Mouse (Mus musculus) heart, postnatal 14 days (tissue): ENCODE results near the gene Nppb. TPM values are rescaled to one million over a fixed set of nuclear protein-coding genes. Genes with fewer than 3 reads are reported as not detected.

Experiments
- DNase-seq, 2 experiments: peaks; one replicate each; pipeline ENCODE4 v3.0.0; 2021 to 2022
- intact Hi-C: fragments of 180-260 bp; cut with DNase I; formaldehyde crosslinking; loops from one replicate; pipeline ENCODE4 v1.15.1; 2025
- total RNA-seq, 2 experiments: library from RNA; stranded (reverse); gene quantifications; 2 replicates each; pipeline ENCODE4 v1.2.3; 2021

Gene Nppb
- total RNA-seq, 2 experiments from 2014 or later, result 74.4 to 148 TPM

DNA sequence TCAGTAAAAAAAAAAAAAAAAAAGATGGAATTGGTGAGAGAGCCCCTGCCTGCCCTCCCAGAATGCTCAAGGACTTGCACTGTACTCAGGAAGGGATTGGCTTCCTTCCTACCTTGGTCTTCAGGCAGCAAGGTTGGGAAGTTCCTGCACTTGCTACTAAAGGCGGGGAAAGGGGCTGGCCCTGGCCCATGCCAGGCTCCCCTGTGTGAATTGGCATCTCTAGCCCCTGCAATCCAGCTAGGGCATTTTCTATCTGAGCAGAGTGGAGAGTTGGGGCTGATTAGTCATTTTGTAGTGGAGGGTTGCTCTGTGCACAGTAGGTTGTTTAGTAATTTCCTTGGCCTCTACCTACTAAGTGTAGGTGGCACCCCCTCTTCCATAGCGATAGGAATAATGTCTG is 16.8 kb upstream of the Nppb start:
- DNase-seq, result no peak
- intact Hi-C loops, result no loop called here

DNA sequence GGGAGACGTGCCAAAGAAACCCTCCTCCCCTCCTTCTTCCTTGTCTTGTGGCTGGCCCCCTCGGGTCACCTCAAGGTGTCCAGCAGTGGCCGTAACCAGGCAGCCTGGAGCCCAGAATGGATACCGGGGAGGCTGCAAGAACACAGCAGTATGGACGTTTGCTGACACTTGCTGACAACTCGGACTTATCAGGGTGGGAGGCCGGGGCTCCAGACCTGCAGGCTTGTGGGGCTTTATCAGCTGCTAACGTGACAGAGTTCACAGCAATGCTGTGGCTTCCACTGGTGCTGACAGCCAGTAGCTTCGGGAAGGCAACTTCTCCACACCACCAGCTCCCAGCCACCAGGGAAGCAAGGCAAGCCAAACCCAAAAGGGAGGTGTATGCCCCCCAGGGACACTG is 16.3 kb upstream of the Nppb start:
- intact Hi-C loops, result no loop called here
- DNase-seq, result peak in 1 of 2 experiments; percentile 30

DNA sequence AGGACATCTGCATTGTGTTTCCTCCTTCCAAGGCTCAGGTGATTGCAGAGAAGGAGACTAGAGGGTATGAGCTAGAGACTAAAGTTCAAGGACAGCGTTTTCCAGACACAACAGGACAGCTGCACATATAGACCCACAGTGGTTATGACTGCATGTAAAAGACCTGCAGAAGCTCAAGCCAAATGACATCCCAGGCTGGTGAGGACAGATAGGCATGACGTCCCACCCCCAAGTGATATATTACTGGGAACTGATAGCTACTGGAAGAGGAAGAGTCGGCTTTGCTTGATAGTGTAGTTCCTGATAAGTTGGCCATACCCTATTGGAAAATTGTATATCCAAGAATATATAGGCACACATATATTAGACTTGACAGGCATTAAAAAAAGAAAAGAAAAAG is 9.4 kb upstream of the Nppb start:
- no peak for DNase-seq
- intact Hi-C loops, result no loop called here

DNA sequence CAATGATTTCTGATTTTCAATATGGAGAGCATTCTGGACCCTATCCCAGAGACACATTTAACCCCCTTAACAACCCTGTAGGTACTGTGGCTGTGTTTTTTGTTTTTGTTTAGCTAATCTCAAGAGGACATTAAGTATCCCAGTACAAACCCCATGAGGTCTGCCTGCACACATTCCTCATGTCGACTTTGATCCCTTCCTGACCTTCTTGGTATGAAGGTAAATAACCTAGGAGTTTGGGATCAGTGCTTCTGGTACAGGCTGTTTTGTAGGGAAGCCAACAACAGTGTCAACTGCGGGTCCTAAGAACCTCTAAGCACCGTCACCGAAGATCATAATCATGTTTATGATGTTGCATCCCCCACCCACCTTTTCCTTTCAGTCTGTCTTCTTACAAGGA is 7.9 kb upstream of the Nppb start:
- intact Hi-C loops, result no loop called here
- DNase-seq, result no peak

DNA sequence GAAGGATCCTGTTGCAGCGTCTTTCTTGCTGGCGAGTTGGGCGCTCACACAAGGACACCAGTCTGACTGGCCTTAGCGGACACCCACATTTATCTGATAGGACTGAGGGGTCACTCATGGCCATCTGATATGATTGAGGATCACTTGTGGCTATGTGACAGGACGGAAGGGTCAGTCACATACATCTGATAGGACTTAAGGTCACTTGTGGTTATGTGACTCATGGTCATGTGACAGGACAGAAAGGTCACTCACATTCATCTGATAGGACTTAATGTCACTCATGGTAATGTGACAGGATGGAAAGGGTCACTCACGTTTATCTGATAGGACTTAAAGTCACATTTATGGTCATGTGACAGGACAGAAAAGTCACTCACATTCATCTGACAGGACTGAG is 7.2 kb upstream of the Nppb start:
- intact Hi-C loops, result no loop called here
- no peak for DNase-seq

DNA sequence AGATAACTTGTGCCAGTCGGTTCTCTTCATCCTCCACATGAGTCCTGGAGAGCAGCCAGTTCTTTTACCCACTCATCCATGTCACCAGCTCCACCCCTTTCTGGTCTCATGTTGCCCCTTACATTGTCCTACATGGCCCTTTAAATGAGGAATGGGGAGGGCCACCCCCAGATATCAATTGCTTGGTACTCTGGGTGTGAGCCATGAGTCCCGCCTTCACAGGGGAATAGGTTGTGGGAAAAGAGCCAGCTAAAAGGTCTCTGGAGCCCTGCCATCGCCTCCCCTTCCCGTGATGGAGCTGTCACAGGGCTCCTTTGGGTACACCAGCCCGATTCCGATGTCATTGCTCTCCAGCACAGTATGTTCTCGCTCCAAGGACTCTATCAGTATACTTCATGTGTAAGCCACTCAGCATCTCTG is 6.1 kb upstream of the Nppb start:
- DNase-seq, result no peak
- intact Hi-C loops, result no loop called here

DNA sequence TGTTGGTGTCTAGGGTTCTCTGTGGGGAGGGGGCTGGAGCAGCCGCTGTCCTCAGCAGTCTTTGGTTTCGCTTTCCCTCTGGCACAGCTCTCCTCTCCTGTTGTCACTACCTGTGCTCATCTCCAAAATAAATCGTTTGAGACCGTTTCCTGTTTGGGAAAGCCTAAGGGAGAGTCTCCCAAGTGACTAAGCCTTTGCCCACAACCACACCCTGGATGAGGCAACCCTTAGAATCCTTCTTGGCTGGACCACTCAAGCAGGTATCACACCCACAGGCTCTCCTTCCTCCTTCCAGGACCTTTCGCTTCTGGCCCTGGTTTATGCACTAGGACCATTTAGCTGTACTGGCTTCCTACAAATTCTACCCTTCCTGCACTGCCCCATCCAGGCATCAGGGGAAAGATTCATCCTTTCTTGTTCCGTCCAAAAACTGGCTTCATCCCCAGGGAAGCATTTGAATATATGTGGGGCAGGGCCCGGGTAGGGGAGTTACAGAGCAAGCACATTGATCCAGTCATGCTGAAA is 8.0 kb downstream of the Nppb start:
- no peak for DNase-seq
- intact Hi-C loops, result no loop called here

DNA sequence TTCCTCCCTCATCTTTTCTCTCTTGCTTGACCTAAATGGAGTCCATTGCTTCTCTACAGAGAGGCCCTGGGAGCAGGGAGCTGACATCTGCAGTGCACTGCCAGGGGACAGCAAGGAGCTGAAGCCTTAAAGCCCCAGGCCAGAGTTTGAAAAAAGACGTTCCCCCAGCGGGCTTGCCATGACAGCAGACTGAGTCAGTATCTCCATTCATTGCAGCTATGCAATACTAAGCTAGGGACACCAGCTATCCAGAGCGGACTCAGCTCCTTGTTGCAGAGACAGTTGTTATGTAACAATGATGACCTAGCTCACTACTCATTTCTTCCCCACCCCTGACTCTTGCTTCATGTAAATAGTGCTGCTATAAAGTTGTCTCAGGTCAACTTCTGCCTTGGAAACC is 9.7 kb downstream of the Nppb start:
- no peak for DNase-seq
- intact Hi-C loops, result no loop called here

DNA sequence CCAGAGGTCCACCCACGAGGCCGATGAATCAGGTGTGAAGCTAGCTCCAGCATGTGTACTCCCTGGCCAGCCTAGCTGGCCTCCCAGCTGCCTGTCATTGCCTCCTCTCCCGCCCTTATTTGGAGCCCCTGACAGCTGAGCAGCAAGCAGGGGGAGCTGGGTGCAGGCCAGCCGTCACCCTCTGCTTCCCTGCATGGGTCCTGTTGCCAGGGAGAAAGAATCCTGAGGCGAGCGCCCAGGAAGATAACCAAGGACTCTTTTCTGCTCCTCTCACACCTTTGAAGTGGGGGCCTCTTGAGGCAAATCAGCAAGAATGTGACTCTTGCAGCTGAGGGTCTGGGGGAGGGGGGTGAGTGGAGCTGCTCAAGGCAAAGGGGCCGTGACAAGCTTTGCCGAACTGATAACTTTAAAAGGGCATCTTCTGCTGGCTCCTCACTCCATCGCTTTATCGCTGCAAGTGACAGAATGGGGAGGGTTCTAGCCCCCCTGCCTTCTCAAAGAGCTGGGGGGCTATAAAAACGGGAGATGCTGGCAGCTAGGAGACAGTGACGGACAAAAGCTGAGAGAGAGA is 14.7 kb downstream of the Nppb start, which contains the start of gene Nppa:
TSS of gene Nppa (plus strand) at position 521 of the 571 bp plus-strand sequence.
- intact Hi-C loops, result no loop called here
- DNase-seq, result no peak

DNA sequence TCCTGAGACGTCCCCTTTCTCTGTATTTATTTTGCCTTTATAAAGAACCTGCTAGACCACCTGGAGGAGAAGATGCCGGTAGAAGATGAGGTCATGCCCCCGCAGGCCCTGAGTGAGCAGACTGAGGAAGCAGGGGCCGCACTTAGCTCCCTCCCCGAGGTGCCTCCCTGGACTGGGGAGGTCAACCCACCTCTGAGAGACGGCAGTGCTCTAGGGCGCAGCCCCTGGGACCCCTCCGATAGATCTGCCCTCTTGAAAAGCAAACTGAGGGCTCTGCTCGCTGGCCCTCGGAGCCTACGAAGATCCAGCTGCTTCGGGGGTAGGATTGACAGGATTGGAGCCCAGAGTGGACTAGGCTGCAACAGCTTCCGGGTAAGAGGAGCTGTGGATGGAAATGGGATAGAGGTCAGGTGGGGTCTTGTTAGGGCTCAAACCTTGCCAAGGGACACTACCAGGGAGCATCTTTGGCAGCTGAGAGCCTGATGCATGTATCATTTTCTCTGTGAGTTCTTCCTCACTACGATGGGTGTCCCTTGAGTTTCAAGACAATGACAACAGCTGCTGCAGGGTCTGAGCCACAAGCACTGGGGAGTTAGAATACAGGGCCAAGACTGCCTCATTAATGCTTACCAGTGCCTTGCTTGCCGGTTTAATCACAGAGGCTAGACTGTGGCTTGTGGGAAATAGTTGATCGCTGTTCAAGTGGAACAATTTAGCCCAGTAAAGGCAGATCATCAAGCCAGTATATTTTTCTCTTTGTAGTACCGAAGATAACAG is 15.6 kb downstream of the Nppb start:
- intact Hi-C loops, result no loop called here
- DNase-seq, result no peak

DNA sequence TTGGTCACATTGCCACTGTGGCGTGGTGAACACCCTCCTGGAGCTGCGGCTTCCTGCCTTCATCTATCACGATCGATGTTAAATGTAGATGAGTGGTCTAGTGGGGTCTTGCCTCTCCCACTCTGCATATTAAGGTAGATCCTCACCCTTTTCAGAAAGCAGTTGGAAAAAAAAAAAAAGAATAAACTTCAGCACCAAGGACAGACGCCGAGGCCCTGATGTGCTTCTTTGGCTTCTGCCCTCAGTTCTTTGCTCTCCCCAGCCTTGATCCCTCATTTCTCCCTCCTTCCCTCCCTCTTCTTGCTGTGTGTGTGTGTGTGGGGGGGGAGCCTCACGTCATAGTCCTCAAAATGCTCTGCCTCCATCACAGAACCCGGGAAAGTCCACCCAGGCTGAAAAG is 16.3 kb downstream of the Nppb start:
- intact Hi-C loops, result no loop called here

DNA sequence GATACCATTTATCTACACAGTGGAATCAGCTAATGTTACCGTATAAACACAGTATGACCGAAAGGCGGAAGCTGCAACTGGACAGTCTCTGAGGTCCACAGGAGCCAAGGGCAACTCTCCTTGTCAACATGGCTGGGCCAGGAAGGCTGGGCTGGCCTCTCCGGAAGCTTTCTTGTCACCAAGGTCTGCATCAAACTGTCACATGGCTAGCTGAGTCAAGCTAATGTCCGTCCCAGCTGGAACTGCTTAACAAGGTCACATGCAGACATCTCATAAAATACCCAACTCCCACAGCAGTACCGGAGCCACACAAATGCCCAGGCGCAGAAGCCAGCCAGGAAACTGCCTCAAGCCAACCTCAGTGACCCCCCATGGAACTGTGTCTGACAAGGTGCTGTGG is 18.8 kb downstream of the Nppb start:
- intact Hi-C loops, result no loop called here
- no peak for DNase-seq

More for the DNA sequence above, 16.3 kb downstream of the Nppb start:
- DNase-seq, result no peak

DNA sequence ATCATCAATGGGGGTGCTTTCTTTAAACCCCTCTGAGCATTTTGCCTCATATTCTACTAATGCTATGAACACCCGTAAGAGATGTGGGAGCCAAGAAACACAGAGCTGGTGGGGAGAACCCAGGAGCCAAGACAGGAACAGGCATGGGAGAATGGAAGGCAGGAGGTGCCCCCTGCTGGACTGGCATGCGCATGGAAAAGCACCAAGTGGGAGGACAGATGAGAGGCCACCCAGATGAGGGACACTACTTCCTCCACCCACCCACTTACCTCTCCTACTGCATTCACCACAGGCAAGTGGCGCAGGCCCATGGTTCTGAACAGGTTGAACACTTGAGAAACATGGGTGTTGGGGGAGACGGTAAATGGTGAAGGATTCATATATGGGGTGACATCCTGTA is 22.8 kb downstream of the Nppb start:
- peak; percentile 64 to 72 for DNase-seq
- intact Hi-C loops, result loop anchor here (1.0 kb wide), 1 partner anchor 48 kb away; no protein-coding TSS in a partner anchor

DNA sequence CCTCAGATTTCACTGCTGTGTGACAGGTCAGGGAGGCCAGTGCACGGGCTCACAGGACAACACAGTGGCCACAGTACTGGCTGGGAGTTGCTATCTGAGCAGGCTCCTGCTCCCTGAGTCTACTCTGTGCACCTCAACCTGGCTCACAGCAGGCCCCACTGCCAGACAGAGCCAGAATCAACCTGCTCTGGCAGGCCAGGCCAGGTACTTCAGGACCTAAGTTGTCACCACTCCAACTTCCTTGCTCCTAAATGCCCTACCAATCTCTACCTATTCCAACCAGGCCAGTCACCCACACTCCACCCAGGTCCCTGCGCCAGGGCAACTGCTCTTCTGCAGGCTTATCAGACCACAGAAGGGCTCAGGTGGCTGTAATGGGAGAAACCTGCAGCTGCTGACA is 24.1 kb downstream of the Nppb start:
- DNase-seq, result no peak

DNA sequence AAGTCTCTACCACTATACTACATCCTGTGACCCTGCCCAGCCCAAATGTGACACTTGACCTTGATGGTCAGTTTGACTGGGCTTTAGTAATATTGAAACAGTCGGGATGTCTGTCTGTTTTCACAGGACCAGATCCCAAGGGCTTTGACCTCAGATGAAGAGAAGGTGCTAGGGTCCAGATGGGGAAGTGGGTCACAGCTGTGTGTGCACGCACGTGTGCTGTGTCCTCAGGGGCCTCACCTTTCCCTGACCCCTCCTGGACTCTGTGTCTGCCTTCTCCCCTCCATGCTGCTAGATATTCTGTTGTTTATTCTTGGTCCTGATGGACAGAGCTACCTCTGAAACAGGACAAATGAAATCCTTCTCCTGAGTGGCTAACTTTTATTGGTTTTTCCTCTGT is 25.7 kb downstream of the Nppb start:
- DNase-seq, result no peak
- intact Hi-C loops, result no loop called here

More for the DNA sequence above, 24.1 kb downstream of the Nppb start:
- intact Hi-C loops, result no loop called here

DNA sequence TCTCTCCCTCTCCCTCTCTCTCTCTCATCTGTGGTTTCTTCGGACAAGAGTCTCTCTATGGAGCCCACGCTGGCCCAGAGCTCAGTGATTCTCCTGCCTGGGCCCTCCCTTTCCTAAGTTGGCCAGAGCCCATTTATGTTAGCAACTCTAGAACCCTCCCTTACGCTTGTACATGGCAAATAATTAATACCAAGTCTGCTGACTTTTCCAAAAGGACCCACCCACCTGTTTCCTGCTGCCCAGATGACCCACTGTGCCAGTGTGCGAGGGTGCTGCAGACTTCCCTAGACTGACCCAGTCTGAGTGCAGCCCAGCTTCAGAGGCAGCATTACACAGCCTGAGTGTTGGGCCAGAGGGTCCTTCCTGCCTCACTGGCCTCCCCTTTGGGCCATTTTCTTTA is 26.6 kb downstream of the Nppb start:
- intact Hi-C loops, result no loop called here
- no peak for DNase-seq

DNA sequence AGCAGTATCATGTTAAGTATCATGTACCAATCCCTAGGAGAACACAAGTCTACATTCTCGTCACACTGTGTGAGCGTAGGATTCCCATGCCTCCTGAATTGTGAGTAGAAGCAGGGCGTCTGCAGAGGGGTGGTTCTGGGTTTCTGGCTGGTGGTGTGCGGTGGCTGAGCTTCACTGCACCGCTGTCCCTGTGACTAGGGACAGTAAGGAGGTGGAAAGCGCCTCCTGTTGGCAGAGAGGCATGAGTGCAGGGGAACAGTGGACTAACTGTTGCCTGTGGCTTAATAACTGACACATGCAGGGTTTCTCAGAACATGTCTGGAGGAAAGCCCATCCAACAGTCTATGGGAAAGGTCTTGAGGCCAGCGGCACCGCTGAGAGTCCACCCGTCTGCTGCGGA is 29.8 kb downstream of the Nppb start:
- intact Hi-C loops, result no loop called here
- DNase-seq, result peak in 1 of 2 experiments; percentile 15

DNA sequence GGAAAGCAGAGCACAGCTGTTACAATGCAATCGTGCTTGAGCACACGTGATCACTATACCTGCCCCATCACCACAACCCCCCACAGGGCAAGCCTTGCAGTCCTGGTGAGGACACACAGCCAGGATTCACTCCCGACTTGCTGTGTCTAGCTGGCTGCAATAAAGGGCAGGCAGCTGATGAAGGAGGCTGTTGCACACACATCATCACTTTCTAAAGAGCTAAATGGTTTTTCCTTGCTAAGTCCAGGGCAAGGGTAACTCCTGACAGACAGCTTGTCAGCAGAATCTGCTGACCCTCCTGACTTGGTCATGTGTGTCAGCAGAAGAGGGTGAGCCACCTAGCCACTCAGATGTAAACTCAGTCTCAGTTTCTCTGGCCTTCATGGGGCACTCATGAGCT is 31.4 kb downstream of the Nppb start:
- intact Hi-C loops, result no loop called here
- no peak for DNase-seq

DNA sequence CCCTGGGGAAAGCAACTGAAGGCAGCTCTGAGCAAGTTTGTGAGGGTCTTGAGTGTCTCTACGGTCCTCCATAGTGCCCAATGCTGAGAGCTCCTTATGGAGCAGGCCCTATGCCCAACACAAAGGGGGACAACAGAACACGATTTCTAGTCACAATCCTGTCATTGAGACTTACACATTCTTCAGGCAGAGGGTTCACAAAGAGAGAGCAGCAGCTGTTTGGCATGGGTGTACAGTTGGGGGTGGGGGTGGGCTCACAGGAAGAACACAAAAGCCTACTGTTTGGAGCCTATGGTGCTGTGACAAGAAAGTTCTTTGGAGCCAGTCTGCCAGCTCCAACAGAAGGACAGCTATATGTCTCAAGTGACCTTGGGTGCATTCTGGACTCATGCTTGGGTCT is 32.8 kb downstream of the Nppb start:
- intact Hi-C loops, result no loop called here
- DNase-seq, result no peak

DNA sequence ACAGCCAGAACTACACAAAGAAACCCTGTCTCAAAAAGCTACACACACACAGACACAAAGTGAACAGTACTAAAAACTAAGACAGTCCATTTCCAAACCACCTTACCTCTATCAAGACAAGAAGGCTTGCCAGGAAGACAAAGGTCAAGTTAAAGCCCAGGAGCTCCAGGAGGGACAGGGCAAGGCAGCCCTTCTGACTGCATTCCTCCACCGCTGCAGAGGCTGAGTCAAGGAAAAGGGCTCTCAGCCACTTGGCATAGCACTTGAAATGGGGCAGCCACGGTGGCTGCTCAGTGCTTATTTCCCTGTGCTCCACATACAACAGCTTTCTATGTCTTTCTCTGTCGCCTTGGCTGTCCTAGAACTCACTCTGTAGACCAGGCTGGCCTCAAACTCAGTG is 38.4 kb downstream of the Nppb start:
- DNase-seq, result no peak
- intact Hi-C loops, result no loop called here

DNA sequence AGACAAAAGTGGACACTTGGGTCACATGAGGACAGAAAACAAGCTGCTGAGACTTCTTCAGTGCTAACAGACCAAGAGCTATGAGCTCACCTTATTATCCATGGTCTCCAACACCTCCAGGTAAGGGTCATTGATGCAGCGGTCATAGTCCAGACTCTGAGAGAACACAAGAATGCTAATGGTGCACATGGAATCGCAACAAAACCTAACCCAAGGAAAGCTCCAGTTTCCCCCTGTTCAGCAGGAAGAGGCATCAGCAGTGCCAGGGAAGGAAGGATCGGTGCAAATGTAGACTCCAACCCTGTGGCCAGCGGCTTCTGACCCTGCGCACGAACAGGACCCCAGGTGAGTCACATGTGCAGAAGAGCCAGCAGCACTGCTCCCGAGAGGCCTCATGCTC is 43.7 kb downstream of the Nppb start:
- no peak for DNase-seq
- intact Hi-C loops, result no loop called here

DNA sequence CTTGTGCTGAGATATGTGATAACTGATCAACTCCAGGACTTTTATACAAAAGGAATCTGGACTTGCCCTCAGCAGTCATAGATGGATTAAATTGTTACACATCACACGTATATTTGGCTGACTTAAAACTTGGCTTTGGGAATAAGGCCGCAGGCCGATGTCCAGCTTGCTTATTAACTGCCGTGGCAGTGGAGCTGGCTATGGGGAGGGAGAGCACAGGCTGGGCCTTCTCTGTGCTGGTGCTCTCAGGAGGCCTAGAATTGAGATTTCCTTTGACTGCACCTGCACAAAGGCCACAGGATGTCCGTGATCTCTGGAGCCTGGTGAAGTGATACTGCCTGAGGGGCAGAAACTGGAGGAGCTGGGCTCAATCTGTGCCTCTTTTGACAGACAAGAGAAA is 44.9 kb downstream of the Nppb start:
- intact Hi-C loops, result no loop called here
- DNase-seq, result no peak
